Mouse (Mus musculus): ENCODE results near the gene Celf3.

DNA sequence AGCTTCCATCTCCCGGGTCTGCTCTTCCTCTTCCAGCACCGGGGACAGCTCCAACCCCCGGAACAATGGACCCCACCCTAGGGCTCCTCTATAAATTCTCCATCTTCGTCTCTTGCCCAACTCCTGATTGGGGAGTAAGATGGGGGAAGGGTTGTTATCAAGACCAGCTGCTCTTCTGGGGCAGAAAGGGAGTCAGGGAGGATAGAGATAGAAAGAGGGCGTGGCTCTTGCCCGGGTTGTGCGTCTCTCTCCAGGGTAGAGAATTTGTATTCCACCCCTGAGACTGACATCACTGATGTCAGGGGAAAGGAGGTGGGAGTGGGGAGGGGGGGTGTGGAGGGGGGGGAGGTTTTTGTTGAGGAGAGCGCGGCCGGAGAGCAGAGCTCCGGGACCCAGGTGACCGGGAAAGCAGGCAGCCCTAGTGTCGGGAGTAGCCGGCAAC is at the start of gene Celf3:
- TF ChIP-seq CTCF (IDR thresholded peaks at IDR 0.05; ENCODE audit: low read depth, low read length) (no peak), GATA1 (IDR thresholded peaks at IDR 0.05; ENCODE audit: borderline replicate concordance, low read length) (no peak), TAL1 (conservative IDR thresholded peaks at IDR 0.05; ENCODE audit: low read depth, low read length) (no peak), POLR2AphosphoS5 (IDR thresholded peaks at IDR 0.05; ENCODE audit: insufficient replicate concordance, low read depth, low read length) (no peak), GATA2 (IDR thresholded peaks at IDR 0.05; ENCODE audit: borderline replicate concordance, low read depth, low read length) (no peak)

Data from G1E (cell line).